1 mouse cellular context compared by ENCODE assay signal in the genomic region with DNA sequence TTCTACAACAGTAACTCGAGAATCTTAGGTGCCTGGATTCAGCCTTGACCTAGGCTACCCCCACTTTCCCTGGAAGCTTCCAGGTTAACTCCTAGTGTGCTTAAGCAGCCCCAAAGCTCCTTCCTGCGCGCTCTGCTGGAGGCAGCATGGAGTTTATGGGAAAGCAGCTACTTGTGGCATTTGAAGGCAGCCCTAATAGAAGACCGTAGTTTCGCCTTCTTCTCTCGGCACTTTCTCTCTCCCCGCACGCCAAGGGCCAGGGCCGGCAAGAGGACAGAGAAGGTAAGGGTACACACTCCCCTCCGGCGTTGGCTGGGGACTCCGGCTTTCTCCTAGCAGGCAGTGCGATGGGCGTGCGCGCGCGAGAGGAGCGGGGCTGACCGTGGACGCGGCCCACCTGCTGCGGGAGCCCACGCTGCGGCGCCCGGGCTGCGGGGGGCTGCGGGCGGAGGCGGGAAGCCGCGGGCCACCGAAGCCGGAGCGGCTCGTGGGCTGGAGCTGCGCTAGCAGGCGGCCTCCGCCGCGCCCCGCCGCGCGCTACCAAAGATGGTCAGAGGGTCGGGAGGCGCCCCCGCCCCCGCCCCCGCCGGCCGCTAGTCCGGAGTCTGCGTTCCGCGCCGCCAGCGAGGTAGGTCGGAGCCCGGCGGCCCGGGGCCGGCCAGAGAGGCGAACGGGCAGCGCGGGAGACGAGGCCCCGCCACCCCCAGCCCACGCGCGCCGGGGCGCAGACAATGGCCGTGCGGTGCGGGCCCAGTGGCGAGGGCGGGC.
TF ChIP-seq lines count a peak whose summit lies in the region.

No protein-coding gene starts in this region.

TF ChIP-seq in CH12.LX, 34 proteins besides CTCF, POLR2A, EP300 and RAD21:
- TF ChIP-seq BHLHE40 (IDR thresholded peaks at IDR 0.05; ENCODE audit: low read depth, low read length) (no peak), UBTF (IDR thresholded peaks at IDR 0.05; ENCODE audit: low read depth, low read length) (no peak), TCF12 (IDR thresholded peaks at IDR 0.05; ENCODE audit: low read depth, low read length) (no peak), ZC3H11A (IDR thresholded peaks at IDR 0.05; ENCODE audit: low read depth, low read length) (no peak), MAZ (IDR thresholded peaks at IDR 0.05; ENCODE audit: low read depth, low read length) (no peak), ZMIZ1 (IDR thresholded peaks at IDR 0.05; ENCODE audit: low read depth, low read length) (no peak), CHD2 (IDR thresholded peaks at IDR 0.05; ENCODE audit: low read length) (no peak), USF2 (conservative IDR thresholded peaks at IDR 0.05; ENCODE audit: low read depth, low read length) (no peak), JUN (IDR thresholded peaks at IDR 0.05; ENCODE audit: insufficient read depth, low read depth, low read length) (no peak), ETS1 (conservative IDR thresholded peaks at IDR 0.05; ENCODE audit: low read depth, low read length) (no peak), IRF4 (IDR thresholded peaks at IDR 0.05; ENCODE audit: low read depth, low read length) (no peak), KAT2A (IDR thresholded peaks at IDR 0.05; ENCODE audit: insufficient replicate concordance, low read length) (no peak)
